Mouse (Mus musculus) CH12.LX (cell line): Measurements from ENCODE around the gene Gm21409. TPM values are rescaled to one million over a fixed set of nuclear protein-coding genes. Genes with fewer than 3 reads are reported as not detected.
"Not testable (repeated sequence)": the region's sequence is repeated elsewhere in the genome, so short reads cannot be mapped to it uniquely, and the experiment has no call there.

Experiments
- DNase-seq: peaks from one replicate; pipeline ENCODE4 v3.0.0-alpha.2; 2013; ENCODE audit errors: extremely low read depth
- H3K27ac ChIP-seq: 2 replicates; pipeline ENCODE4 v1.5.1; 2012; ENCODE audit warnings: low read depth, mild to moderate bottlenecking, control low read depth, moderate library complexity; ENCODE audit not compliant: insufficient read depth
- H3K27me3 ChIP-seq: replicated peaks from 2 replicates; pipeline ENCODE3; 2012; ENCODE audit warnings: inconsistent platforms
- H3K36me3 ChIP-seq, 2 experiments: replicated peaks in 1 of 2; 2 replicates each; pipeline versions ENCODE3 to v1.6.1; 2012; ENCODE audit warnings: inconsistent platforms in 1 of 2, low read length in 1 of 2, mild to moderate bottlenecking in 1 of 2, mixed read lengths in 1 of 2, moderate library complexity in 1 of 2; ENCODE audit not compliant: control insufficient read depth in 1 of 2, insufficient read depth in 1 of 2
- H3K4me1 ChIP-seq, 2 experiments: 2 replicates each; pipeline ENCODE4 v1.6.1; 2012; ENCODE audit warnings: inconsistent platforms in 1 of 2, moderate library complexity in 1 of 2; ENCODE audit not compliant: insufficient read depth in 2 of 2, control insufficient read depth in 1 of 2
- H3K4me2 ChIP-seq: 2 replicates; pipeline ENCODE4 v1.6.1; 2012; ENCODE audit warnings: low read depth, mild to moderate bottlenecking, control low read depth; ENCODE audit not compliant: poor library complexity, insufficient read depth, severe bottlenecking
- H3K4me3 ChIP-seq, 3 experiments: fragments of 150-350 bp in 1 of 3; sonication (generic) in 1 of 3; replicated peaks in 1 of 3; 2 replicates each; pipeline versions ENCODE3 to v1.5.1; 2011 to 2012; ENCODE audit warnings: low read depth in 2 of 3, low read length in 2 of 3, mild to moderate bottlenecking in 2 of 3, moderate library complexity in 2 of 3, control low read depth in 1 of 3, improper control_type of control experiment in 1 of 3, inconsistent platforms in 1 of 3, mixed read lengths in 1 of 3; ENCODE audit not compliant: poor library complexity in 1 of 3
- H3K79me2 ChIP-seq: replicated peaks from 2 replicates; pipeline ENCODE4 v1.6.1; 2012; ENCODE audit warnings: mild to moderate bottlenecking, moderate library complexity; ENCODE audit not compliant: control insufficient read depth, poor library complexity, insufficient read depth, severe bottlenecking; ENCODE audit errors: extremely low read depth
- H3K9ac ChIP-seq: 2 replicates; pipeline ENCODE4 v1.6.1; 2012; ENCODE audit warnings: low read depth, mild to moderate bottlenecking, control low read depth, moderate library complexity; ENCODE audit not compliant: insufficient read depth
- H3K9me3 ChIP-seq: replicated peaks from 2 replicates; pipeline ENCODE3; 2012; ENCODE audit warnings: low read length, inconsistent platforms, mixed read lengths
- dilution Hi-C: fragments of 300-500 bp; cut with MboI; formaldehyde crosslinking; loops from 2 replicates; pipeline ENCODE4 v1.14.3; 2020; ENCODE audit warnings: low sequenced_read_pairs; ENCODE audit not compliant: extremely low pct_unique_long_range_greater_than_20kb, extremely low pct_ligation_motif_present
- in situ Hi-C: fragments of 300-500 bp; cut with MboI; formaldehyde crosslinking; loops from 3 replicates; pipeline ENCODE4 v1.14.3; 2019; ENCODE audit warnings: low sequenced_read_pairs, low pct_ligation_motif_present, low pct_unique_long_range_greater_than_20kb, mixed read lengths
- polyA plus RNA-seq: library from polyadenylated mRNA; unstranded; fragments of >175 nt; gene quantifications from 2 replicates; pipeline ENCODE4 v1.2.1, GENCODE M21; 2012; ENCODE audit warnings: low read depth; ENCODE audit not compliant: insufficient read length
- total RNA-seq, 2 experiments: library from RNA; depleted of rRNA; stranded (reverse); fragments of 300-350 nt in 1 of 2; fragments of >200 nt in 1 of 2; gene quantifications; 2 replicates each; pipeline ENCODE4 v1.2.3; 2012 to 2014

Gene Gm21409
- not detected in 2 replicates for total RNA-seq (2012; rRNA removed)
- total RNA-seq (2014; rRNA removed), result not detected in 2 replicates
- polyA plus RNA-seq, result not detected in 2 replicates

DNA sequence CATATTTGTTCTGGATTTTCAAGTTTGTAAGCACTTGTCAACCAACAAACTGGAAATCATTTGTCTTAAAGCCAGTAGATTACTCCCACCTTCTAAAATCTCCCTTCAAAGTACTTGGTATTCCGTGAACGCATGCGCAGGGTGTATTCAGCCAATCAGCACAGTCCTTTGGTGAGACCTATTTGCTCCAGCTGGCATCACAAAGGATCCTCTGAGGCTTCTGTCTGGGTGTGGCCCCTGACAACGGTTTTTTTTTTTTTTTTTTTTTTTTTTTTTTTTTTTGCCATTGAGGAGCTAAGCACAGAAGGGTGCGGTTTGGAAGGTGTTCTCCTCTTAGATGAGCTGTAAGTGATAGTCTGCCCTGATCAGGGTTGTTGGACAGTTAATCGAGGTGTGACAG is at the start of gene Gm21409:
Gene Gm21409 (plus strand): TSS at position 301 of the 400 bp plus-strand sequence.
- H3K4me2 ChIP-seq, H3K27me3 ChIP-seq, H3K27ac ChIP-seq, H3K9ac ChIP-seq, dilution Hi-C loops, H3K36me3 ChIP-seq, in situ Hi-C loops, DNase-seq, H3K4me1 ChIP-seq, H3K4me3 ChIP-seq, H3K79me2 ChIP-seq, H3K9me3 ChIP-seq: not testable (repeated sequence)

Other genes with a start within 250 kb of the Gm21409 start
- gene Gm21394, start 181.8 kb upstream of the Gm21409 start, total RNA-seq (2012; rRNA removed), result not detected in 2 replicates
- gene Gm21394, start 181.8 kb upstream of the Gm21409 start, total RNA-seq (2014; rRNA removed), result not detected in 2 replicates
- gene Gm21394, start 181.8 kb upstream of the Gm21409 start, polyA plus RNA-seq, result not detected in 2 replicates